Mouse (Mus musculus) splenic B cell, adult 2 months (primary cell): ENCODE measurements around the gene Scai.

Experiments
- DNase-seq: peaks from one replicate; pipeline ENCODE4 v3.0.0-alpha.2; 2011; ENCODE audit warnings: low read depth, low spot score
- H3K27me3 ChIP-seq: 2 replicates; pipeline ENCODE4 v1.6.1; 2012; ENCODE audit warnings: mild to moderate bottlenecking, low read length, moderate library complexity, mixed read lengths; ENCODE audit not compliant: control insufficient read depth, poor library complexity, insufficient read depth, severe bottlenecking
- H3K36me3 ChIP-seq: 2 replicates; pipeline ENCODE4 v1.6.1; 2012; ENCODE audit warnings: mild to moderate bottlenecking, low read length, moderate library complexity, mixed read lengths; ENCODE audit not compliant: control insufficient read depth, poor library complexity, insufficient read depth, severe bottlenecking

The Scai gene

DNA sequence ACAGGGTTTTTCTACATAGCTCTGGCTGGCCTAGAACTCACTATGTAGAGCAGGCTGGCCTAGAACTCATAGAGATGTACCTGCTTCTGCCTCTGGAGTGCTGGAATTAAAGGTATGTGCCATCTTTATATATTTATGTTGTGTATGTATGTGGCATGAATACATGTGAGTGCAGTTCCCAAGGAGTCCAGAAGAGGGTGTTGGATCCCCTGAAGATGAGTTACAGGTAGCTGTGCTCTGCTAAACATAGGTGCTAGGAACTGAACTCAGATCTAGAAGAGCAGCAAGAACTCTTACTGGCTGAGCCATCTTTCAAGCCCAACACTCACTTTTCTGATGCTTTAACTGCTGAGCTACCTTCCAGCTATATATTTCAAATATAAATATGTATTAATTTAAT is 92.5 kb downstream of the Scai start:
- H3K36me3 ChIP-seq, result 0 out of 2 replicates have a peak, but pooled peaks cover 2% of the 10 kb centered on the region
- DNase-seq, result peak; percentile 49
- H3K27me3 ChIP-seq, result no peaks in the 10 kb centered on the region

DNA sequence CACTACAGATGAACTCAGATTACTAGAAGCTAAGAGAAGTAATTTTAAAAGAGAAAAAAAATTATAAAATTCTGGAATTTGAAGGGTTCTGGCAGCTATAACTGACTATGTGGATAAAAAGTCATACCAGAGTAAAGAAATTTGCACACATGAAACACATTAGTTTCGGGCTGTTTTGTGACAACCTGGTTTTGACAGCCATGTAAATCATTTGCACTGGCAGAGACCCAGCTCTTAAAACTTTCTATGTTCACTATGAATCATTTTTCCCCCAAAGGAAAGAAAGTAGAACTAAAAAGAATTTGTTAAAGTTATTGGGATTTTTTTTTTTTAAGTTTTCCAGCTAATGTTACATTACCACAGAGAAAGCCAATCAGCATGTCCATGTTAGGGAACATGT is 98.6 kb downstream of the Scai start:
- Histone ChIP-seq H3K27me3 (no peaks in the 10 kb centered on the region), H3K36me3 (0 out of 2 replicates have a peak, but pooled peaks cover 2% of the 10 kb centered on the region)
- no peak for DNase-seq

DNA sequence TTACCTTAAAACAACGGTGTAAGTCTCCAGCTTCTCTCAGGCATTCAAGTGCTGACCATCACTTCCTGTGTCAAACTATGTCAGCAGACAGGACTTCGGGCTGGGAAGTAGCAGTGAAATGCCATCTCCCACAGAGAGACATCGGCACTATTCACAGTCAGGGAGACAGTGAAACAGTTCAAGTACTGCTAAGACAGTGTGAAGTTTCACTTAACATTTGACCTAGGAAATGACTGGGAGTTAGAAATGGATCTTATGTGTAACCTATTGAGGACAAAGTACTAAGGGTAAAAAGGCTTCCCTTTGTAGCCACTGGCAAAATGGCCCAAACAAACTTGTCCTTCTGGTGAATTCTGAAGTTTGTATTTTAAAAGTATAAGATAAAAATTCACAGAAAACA is 107.8 kb downstream of the Scai start:
- DNase-seq, result no peak
- H3K36me3 ChIP-seq, result 0 out of 2 replicates have a peak, but pooled peaks cover 3% of the 10 kb centered on the region

DNA sequence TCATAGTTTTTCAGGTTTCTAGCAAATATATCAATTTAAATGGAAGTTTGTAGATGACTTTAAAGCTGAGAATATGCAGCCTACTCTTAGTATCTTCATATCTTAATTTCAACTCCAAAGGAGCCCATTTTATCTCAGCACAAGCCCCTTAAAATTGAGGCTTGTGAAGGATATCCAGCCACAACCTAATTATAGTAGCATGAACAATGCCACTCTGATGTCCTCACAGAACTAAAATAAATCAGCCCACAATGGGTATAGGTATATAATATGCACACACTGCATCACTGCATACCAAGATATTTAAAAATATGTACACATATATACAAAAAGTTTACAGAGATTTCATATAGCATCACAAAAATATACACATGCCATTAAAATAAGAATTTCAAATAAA is 119.9 kb downstream of the Scai start:
- Histone ChIP-seq H3K36me3 (no peaks in the 10 kb centered on the region; the same call in 1 of the 2 replicates), H3K27me3 (no peaks in the 10 kb centered on the region)
- no peak for DNase-seq

More for the DNA sequence above, 107.8 kb downstream of the Scai start:
- no peaks in the 10 kb centered on the region for H3K27me3 ChIP-seq

DNA sequence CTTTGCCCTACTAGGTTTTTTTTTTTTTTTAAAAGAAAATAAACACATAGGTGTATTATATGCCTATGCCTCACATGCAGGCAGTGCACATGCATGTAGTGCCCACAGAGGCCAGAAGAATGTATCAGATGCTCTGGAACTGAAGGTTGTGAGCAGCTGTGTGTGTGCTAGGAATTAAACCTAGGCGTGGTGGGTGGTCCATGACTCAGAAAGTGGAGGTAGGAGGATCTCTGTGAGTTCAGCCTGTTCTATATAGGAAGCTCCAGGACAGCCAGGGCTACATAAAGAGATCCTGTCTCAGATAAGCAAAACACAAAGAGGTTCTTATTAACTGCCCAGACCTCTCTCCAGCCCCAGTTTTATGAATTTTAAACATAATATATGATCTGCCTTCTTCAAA is 121.4 kb downstream of the Scai start:
- no peak for DNase-seq
- H3K36me3 ChIP-seq, result no peaks in the 10 kb centered on the region; the same call in 1 of the 2 replicates

DNA sequence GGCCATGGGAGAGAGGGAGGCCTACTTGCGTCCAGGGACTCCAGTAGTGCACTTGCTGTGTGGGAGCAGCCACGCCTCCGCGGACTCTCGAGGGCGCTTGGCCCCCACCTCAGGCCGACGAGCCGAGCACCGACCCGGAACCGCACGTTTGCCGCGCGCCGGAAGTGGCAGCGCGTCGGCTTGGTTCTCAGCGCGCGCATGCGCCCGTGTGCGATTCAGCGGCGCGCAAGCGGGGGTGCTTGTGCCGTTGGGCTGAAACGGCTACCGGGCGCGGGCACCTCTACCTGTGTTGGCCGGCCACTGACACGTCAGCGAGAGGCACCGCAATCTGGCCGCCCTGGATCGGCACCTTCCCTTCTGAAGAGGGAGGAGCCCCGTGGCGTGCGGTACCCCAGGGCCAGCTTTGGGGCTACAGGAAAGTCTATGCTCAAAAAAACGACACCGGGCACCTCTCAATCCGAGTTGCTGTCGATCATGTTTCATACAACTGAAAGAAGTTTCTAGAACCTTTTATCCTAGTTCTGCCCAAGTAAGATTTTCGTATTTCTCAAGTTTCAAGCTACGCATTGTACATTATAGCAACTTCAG is 125.0 kb downstream of the Scai start, which contains the start of gene Golga1:
TSS of gene Golga1 (minus strand) at position 142 of the 588 bp plus-strand sequence.
- Histone ChIP-seq H3K27me3 (no peaks in the 10 kb centered on the region), H3K36me3 (0 out of 2 replicates have a peak, but pooled peaks cover 2% of the 10 kb centered on the region)
- DNase-seq, result peak; percentile 95

More for the DNA sequence above, 121.4 kb downstream of the Scai start:
- H3K27me3 ChIP-seq, result no peaks in the 10 kb centered on the region

DNA sequence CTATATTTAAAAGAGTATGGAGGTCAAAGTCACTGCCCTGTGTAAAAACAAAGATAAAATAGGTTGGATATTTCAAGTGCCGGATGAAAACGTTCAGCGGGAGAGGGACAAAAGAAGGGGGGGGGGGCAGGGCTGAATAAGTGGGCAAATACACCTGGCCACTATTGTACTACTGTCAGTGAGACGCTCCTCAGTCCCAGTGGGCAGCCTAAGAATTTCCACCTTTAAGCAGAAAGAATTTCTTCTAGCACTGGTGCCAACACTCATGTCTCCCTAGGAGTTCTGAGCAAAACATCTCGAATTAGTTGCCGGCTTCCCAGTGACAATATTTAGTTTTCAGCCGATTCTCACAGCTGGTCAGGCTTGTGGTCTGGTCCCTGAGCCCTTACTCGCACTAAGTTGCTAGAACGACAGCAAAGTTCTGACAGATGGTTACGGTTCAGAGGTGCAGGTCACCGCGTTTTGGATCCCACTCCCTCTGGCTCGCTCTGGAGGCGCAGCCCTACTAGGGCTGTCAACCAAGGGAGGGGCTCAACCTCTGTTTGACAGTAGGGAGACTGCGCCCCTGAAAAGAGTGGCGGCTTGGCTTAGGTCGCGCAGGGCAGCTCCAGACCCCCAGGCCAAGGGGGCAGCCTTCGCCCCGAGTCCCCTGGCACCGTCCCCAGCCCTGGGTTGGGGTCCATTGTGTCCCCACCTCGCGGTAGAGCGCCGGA is 125.7 kb downstream of the Scai start:
- H3K27me3 ChIP-seq, result no peaks in the 10 kb centered on the region
- DNase-seq, result no peak
- 0 out of 2 replicates have a peak, but pooled peaks cover 2% of the 10 kb centered on the region for H3K36me3 ChIP-seq

DNA sequence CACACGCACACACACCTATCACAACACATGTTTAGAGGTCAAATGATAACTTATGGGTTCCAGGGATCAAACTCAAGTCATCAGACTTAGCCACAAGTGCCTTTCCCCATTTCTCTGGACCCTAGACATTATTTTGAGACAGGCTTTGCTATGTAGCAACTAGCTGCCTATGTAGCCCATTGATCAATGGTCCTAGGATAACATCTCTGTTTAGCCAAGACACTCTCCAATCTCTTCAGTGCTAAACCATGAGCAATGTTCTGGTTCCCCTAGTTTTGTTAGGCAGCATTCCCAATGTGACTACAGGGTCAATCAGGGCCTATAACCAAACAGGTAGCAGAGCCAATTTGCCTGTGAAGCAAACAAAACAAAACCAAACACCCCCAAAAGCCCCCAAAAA is 142.0 kb downstream of the Scai start:
- DNase-seq, result no peak
- H3K36me3 ChIP-seq, result peaks cover 11% of the 10 kb centered on the region; the same call in 1 of the 2 replicates
- no peaks in the 10 kb centered on the region for H3K27me3 ChIP-seq

DNA sequence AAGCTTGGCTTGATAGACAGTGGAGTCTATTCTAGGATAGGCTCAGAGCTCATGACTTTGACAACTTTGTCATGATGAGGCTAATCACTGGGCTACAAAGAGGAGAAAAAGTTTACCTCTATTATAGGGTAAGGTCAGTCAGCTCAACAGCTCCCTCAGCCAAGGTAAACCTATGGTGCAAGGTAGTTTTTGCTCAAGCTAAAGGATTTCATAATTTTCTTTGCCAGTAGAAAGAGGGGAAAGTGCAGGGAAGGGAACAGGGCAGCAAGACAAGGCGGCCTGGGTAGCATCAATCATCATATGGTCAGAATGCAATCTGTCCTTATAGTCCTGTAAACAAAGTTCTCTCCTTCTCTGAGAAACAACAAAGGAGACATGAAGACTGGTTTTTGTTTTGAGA is 150.3 kb downstream of the Scai start:
- H3K27me3 ChIP-seq, result no peaks in the 10 kb centered on the region
- DNase-seq, result no peak
- H3K36me3 ChIP-seq, result peaks cover 9% of the 10 kb centered on the region

DNA sequence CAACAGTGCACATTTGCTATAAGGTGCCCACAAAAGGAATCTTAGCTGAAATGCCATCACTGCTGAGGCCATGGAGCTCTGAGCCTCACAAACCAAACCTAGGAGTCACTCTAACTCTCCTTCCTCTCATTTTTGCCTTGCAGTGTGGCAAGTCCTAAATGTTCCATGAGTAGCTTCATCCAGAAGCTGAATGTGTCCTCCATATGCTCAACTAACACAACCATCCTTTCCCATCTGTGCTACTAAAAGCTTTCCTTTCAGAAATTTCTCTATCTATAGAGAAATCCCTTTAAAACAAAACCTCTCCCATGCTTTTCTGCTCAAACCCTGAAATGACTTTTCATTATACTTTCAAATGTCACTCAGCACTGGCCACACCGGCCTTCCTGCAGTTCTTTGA is 158.9 kb downstream of the Scai start:
- Histone ChIP-seq H3K27me3 (no peaks in the 10 kb centered on the region), H3K36me3 (peaks cover 6% of the 10 kb centered on the region; the same call in 1 of the 2 replicates)
- DNase-seq, result no peak

DNA sequence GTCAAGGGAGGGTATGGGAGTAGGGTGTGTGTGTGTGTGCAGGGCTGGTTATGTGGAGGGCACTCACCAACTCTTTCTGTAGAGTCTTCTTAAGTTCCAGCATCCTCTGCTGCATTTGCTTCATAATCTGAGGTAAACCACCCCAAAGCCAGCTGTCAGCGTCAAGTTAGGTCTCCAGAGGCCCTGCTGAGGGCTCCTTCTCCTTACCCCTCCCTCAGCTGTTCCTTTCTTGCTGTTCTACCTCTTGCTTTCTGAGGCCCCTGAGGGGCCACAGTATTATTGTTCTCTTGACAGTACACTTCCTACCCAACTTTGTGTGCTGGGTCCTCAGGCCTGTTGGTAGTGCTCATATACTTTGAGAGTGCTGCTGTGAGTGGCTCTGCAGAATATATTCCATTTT is 170.5 kb downstream of the Scai start:
- no peak for DNase-seq

DNA sequence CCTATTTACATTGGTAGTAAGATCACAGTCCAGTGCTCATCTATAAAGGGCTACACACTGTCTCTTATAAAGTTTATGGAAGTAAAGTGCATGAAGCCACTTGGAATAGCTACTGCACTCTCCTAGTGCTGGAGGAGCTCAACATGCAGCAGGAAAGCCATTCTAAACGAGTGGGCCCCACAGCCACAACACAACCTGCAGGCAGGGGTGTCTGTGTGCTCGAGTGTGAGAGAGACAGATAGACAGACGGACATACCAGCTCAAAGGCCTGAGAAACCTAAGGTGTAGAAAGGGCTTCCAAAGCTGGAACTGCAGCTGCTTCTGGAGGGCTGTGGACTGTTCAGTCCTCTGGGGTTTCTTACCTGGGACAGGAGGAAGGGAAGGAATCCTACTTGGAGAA is 174.0 kb downstream of the Scai start:
- DNase-seq, result no peak

More for the DNA sequence above, 170.5 kb downstream of the Scai start:
- H3K36me3 ChIP-seq, result peaks cover 12% of the 10 kb centered on the region
- no peaks in the 10 kb centered on the region for H3K27me3 ChIP-seq

More for the DNA sequence above, 174.0 kb downstream of the Scai start:
- H3K27me3 ChIP-seq, result no peaks in the 10 kb centered on the region
- H3K36me3 ChIP-seq, result peaks cover 25% of the 10 kb centered on the region
